Mouse (Mus musculus) adipocyte (in vitro differentiated cells): ENCODE results near the gene Farp1.

Experiments
- DNase-seq: peaks from one replicate; pipeline ENCODE4 v3.0.0-alpha.2; 2016; ENCODE audit warnings: low spot score

The Farp1 gene

DNA sequence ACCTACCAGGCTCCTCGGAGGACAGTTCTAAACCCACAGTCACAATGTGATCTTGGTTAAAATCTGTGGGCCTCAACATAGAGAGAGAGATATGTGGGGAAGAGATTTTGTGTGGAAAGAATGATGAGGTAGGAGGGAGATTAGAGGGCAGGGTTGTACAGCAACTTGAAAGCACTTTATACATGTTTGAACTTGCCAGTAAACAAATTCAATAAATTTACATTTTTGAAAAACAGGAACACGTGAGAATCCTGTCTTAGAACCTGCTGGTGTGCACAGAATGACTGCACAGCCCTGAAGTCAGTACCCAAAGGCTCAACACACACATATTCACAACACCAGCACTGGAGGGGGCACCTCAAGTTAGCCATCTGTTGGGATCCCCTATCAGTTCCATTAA lies 276.1 kb downstream of the Farp1 start:
- no peak for DNase-seq

DNA sequence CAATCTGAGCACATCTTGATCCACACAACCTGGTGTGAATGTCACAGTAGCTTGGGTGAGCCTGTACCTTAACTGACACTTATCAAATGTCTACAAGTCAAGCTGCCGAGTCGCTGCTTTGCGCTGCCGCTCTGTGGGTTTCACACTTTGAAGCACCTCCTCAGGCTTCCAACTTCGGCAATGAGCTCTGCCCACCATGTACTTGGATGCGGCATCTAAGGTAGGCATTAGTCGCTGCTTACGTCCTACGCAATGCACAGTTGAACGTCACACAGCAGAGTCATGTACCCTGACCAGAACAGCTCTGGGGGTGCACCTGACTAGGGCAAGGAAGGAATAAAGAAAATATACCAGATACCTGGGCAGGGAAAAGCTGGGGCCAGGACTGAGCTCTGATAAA lies 278.3 kb downstream of the Farp1 start:
- DNase-seq = no peak

GRCm38 (mm10) chr14:121314934-121315333 lies 279.9 kb downstream of the Farp1 start:
- no peak for DNase-seq

DNA sequence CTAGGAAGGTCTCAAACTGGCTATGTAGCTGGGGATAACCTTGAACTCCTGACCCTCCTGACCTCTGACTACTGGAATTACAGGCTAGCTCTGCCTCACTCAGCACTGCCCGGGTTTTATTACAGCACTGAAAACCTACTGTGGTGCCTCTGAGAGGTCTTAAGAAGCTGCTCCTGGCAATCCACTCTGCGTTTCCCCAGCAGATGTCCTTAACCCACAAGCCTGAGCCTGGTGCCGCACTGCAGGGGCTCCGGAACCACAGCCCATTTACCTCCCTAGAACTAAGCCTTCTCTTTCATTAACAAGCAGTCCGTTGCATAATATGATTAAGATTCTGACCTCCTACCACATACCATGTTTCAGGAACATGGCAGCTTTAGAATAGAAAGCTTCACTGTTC lies 281.1 kb downstream of the Farp1 start:
- DNase-seq = no peak

DNA sequence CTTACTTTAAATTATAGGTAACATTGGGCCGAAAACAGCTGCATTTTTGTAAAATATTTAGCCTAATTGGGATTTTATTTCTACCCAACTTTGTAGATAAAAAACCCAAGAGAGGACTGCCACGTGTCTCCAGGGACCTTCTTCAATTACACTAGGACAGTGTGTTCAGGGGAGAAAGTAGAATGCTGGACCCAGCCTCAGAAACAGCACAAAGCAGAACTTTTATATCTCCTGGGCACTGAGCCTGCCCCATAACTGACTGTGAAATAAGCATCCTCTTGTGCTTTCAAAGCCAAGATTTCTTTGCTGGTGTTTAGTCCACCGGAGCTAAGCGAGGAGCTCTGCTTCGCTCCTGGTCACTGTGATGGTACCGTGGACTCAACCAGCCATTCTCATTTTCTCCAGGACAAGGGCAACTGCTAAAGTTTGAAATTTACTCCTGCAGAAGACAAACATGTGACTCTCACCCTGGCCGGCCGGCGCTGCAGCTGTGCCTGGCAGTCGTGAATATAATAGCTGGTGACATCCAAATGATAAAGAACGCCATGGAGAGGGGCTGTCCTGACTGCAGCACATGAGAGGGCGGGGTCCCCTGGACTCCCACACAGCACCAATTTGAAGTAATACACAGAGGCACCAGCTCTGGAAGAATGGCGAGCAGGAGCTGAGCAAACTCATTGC lies 281.8 kb downstream of the Farp1 start:
- no peak for DNase-seq

DNA sequence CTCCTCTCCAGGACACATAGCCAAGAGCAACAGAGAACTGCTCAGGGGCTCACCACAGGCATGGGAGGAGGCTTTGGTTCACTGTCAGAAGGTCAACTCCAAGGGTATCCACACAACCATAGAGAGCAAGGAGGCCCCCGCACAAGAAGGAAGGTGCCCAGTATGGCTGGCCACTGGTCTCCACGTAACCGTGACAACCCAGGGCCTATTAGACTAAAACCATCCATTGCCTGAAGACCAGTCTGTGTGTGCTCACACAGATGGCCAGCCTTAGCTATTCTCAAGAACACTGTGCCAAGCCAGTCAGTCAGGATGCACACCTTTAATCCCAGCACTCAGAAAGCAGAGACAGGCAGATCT lies 282.3 kb downstream of the Farp1 start:
- no peak for DNase-seq

GRCm38 (mm10) chr14:121318382-121318781 lies 283.4 kb downstream of the Farp1 start:
- no peak for DNase-seq

DNA sequence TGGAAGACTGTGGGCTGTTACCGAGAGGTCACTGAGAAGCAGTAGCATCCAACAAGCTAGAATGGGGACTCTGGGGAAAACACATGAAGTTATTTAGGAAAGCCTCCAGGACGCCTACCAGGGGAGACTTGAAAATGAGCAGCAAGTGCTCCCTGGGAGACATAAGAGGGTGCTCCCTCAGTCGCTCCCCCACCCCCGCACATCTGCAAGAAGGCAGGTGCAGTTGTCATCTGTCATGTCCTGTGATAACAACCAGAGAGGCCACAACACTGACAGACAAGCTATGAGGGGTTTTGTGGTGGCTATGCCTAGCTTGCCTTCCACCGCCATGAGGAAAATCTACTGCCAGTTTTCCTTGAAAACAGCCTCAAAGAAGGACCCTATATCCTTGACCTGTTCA lies 287.1 kb downstream of the Farp1 start:
- no peak for DNase-seq

DNA sequence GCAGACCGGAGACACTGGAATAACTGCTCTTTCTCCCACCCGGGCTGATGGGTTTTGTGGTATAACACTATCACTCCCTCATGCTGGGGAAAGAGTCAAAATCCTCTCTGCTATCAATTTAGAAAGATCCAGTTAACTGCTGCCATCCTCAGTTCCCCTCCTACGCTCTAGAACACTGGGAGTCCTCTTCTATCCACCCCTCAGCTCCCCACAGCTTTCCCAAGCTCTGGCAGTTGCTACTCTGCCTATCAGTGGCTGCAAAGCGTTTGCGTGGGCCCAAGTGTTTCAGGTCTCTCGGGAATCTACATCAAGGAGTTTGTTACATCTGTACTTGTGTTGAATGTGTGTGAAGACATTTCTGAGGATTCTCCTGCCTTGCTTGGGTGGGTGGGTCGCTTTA lies 287.6 kb downstream of the Farp1 start:
- no peak for DNase-seq

GRCm38 (mm10) chr14:121324521-121325330 lies 289.7 kb downstream of the Farp1 start:
- no peak for DNase-seq

DNA sequence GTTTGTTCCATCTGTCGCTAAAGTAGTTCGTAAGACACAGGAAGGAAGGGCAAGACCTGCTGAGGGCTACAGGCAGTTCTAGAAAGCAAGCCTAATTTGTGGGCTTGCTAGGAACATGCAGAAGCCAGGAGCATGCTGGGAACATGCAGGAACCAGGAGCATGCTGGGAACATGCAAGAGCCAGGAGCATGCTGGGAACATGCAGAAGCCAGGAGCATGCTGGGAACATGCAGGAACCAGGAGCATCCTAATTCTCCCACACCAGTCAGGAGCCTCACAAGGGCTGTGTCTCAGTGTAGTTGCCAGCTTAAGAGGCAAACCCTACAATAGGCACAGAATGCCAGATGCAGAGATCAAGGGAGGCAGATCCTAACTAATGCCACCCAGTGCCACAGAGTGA lies 291.4 kb downstream of the Farp1 start:
- DNase-seq = no peak

DNA sequence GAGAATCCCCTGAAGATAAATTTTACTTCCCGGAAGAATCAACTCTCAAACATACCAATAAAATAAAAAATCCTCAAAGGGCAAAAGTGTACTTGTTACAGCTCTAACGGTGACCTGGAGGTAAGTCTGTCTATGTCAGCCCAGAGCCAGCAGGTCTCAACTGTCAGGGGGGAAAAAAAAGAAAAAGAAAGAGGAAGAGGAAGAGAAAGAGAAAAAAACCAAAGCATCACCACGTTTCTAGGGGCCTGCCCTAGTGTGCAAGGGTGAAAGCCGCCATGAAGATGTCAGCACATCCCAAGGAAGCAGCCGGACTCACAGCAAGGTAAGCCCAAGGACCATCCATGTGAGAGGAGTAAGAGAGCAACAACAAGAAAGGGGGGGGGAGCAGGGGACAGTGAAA lies 293.9 kb downstream of the Farp1 start:
- DNase-seq = no peak

DNA sequence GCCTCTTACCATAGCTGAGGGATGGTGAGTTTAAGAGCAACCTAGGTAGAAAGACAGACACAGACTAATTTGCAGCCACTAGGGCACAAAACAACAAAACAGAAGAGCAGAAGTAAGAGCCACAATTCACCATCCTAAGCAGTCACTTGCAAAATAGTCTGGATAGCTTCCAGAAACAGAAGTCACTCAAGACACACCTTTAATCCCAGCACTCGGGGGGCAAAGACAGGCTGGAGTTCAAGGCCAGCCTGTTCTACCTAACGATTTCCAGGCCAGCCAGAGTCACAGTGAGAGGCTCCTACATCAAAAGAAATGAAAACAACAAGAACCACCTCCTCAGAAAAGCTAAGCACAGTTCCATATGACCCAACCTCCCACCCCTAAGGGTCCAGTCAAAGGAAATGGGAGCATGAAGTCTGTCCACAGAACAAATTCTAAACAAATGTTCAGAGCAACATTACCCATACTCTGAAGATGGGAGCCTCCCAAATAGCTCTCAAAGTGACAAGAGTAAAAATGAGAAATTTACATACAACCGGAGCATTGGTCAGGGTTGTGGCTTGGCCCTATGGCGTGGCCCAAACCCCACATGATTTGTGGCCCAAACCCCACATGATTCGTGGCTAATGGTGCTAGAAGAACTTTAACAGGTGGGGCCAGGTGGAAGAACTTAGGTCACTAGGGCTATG lies 294.5 kb downstream of the Farp1 start:
- DNase-seq = no peak

- no peak for DNase-seq
Observed at GRCm38 (mm10) chr14:121330090-121330408, 295.0 kb downstream of the Farp1 start.
